Mouse (Mus musculus): Measurements from ENCODE around the gene Akap8l. TPM values are rescaled to one million over a fixed set of nuclear protein-coding genes. Genes with fewer than 3 reads are reported as not detected.

Gene Akap8l
- total and polyA plus RNA-seq, 3 experiments: 57.6 to 80.3 (median 68.8) TPM

GRCm38 (mm10) chr17:32386659-32387432, 36.4 kb upstream of the Akap8l start:
- ATAC-seq (ENCODE audit: extremely low read depth, insufficient number of reproducible peaks, low FRiP score, poor library complexity, severe bottlenecking) (no peak), DNase-seq (ENCODE audit: low spot score) (peak; percentile 58)
- no peak for TF ChIP-seq TAL1 (conservative IDR thresholded peaks at IDR 0.05; ENCODE audit: low read depth, low read length)
- TF ChIP-seq CTCF (IDR thresholded peaks at IDR 0.05; ENCODE audit: low read depth, low read length): peak; percentile 73

GRCm38 (mm10) chr17:32383661-32384060, 33.3 kb upstream of the Akap8l start:
- H3K27me3 ChIP-seq (ENCODE audit: insufficient read depth, low read length): peaks cover 17% of the 10 kb centered on the region
- no peak overlapping the region for H3K4me3 ChIP-seq (ENCODE audit: low read depth, low read length)
- no peaks in the 10 kb centered on the region for H3K9me3 ChIP-seq (replicated peaks)
- TF ChIP-seq GATA2 (IDR thresholded peaks at IDR 0.05; ENCODE audit: borderline replicate concordance, low read depth, low read length) (no peak), CTCF (IDR thresholded peaks at IDR 0.05; ENCODE audit: low read depth, low read length) (no peak), TAL1 (conservative IDR thresholded peaks at IDR 0.05; ENCODE audit: low read depth, low read length) (no peak), GATA1 (IDR thresholded peaks at IDR 0.05; ENCODE audit: borderline replicate concordance, low read length) (no peak), POLR2AphosphoS5 (IDR thresholded peaks at IDR 0.05; ENCODE audit: insufficient replicate concordance, low read depth, low read length) (no peak)
- ATAC-seq (ENCODE audit: extremely low read depth, insufficient number of reproducible peaks, low FRiP score, poor library complexity, severe bottlenecking): no peak
- no peaks in the 10 kb centered on the region for H3K36me3 ChIP-seq (replicated peaks)
- no peak for DNase-seq (ENCODE audit: low spot score)
- H3K4me1 ChIP-seq (ENCODE audit: insufficient read depth, low read depth, low read length): peaks cover 20% of the 10 kb centered on the region

More at GRCm38 (mm10) chr17:32386659-32387432, 36.4 kb upstream of the Akap8l start:
- Histone ChIP-seq H3K36me3 (replicated peaks) (no peaks in the 10 kb centered on the region), H3K9me3 (replicated peaks) (no peaks in the 10 kb centered on the region), H3K27me3 (ENCODE audit: insufficient read depth, low read length) (peaks cover 8% of the 10 kb centered on the region), H3K4me1 (ENCODE audit: insufficient read depth, low read depth, low read length) (peaks cover 22% of the 10 kb centered on the region), H3K4me3 (ENCODE audit: low read depth, low read length) (no peak overlapping the region)

GRCm38 (mm10) chr17:32382576-32382975, 32.2 kb upstream of the Akap8l start:
- TF ChIP-seq GATA1 (IDR thresholded peaks at IDR 0.05; ENCODE audit: borderline replicate concordance, low read length) (no peak), TAL1 (conservative IDR thresholded peaks at IDR 0.05; ENCODE audit: low read depth, low read length) (no peak), POLR2AphosphoS5 (IDR thresholded peaks at IDR 0.05; ENCODE audit: insufficient replicate concordance, low read depth, low read length) (no peak), GATA2 (IDR thresholded peaks at IDR 0.05; ENCODE audit: borderline replicate concordance, low read depth, low read length) (no peak), CTCF (IDR thresholded peaks at IDR 0.05; ENCODE audit: low read depth, low read length) (no peak)
- peaks cover 24% of the 10 kb centered on the region for H3K27me3 ChIP-seq (ENCODE audit: insufficient read depth, low read length)
- H3K4me1 ChIP-seq (ENCODE audit: insufficient read depth, low read depth, low read length): peaks cover 11% of the 10 kb centered on the region; the same call in 1 of the 2 replicates
- no peak overlapping the region for H3K4me3 ChIP-seq (ENCODE audit: low read depth, low read length)
- ATAC-seq (ENCODE audit: extremely low read depth, insufficient number of reproducible peaks, low FRiP score, poor library complexity, severe bottlenecking) (no peak), DNase-seq (ENCODE audit: low spot score) (no peak)
- no peaks in the 10 kb centered on the region for H3K9me3 ChIP-seq (replicated peaks)
- no peaks in the 10 kb centered on the region for H3K36me3 ChIP-seq (replicated peaks)

GRCm38 (mm10) chr17:32378786-32379185, 28.4 kb upstream of the Akap8l start:
- DNase-seq (ENCODE audit: low spot score): no peak
- no peaks in the 10 kb centered on the region for H3K36me3 ChIP-seq (replicated peaks)
- H3K4me3 ChIP-seq (ENCODE audit: low read depth, low read length): no peak overlapping the region
- peaks cover 7% of the 10 kb centered on the region for H3K4me1 ChIP-seq (ENCODE audit: insufficient read depth, low read depth, low read length)
- no peak for ATAC-seq (ENCODE audit: extremely low read depth, insufficient number of reproducible peaks, low FRiP score, poor library complexity, severe bottlenecking)
- H3K9me3 ChIP-seq (replicated peaks): no peaks in the 10 kb centered on the region
- peaks cover 35% of the 10 kb centered on the region for H3K27me3 ChIP-seq (ENCODE audit: insufficient read depth, low read length)
- no peak for TF ChIP-seq GATA2 (IDR thresholded peaks at IDR 0.05; ENCODE audit: borderline replicate concordance, low read depth, low read length)
- no peak for TF ChIP-seq TAL1 (conservative IDR thresholded peaks at IDR 0.05; ENCODE audit: low read depth, low read length)
- no peak for TF ChIP-seq POLR2AphosphoS5 (IDR thresholded peaks at IDR 0.05; ENCODE audit: insufficient replicate concordance, low read depth, low read length)
- TF ChIP-seq CTCF (IDR thresholded peaks at IDR 0.05; ENCODE audit: low read depth, low read length): no peak
- TF ChIP-seq GATA1 (IDR thresholded peaks at IDR 0.05; ENCODE audit: borderline replicate concordance, low read length): no peak

GRCm38 (mm10) chr17:32377137-32377536, 26.7 kb upstream of the Akap8l start:
- Histone ChIP-seq H3K27me3 (ENCODE audit: insufficient read depth, low read length) (peaks cover 30% of the 10 kb centered on the region), H3K4me1 (ENCODE audit: insufficient read depth, low read depth, low read length) (peaks cover 7% of the 10 kb centered on the region), H3K9me3 (replicated peaks) (no peaks in the 10 kb centered on the region), H3K4me3 (ENCODE audit: low read depth, low read length) (no peak overlapping the region), H3K36me3 (replicated peaks) (no peaks in the 10 kb centered on the region)
- TF ChIP-seq POLR2AphosphoS5 (IDR thresholded peaks at IDR 0.05; ENCODE audit: insufficient replicate concordance, low read depth, low read length): no peak
- no peak for TF ChIP-seq CTCF (IDR thresholded peaks at IDR 0.05; ENCODE audit: low read depth, low read length)
- no peak for TF ChIP-seq GATA1 (IDR thresholded peaks at IDR 0.05; ENCODE audit: borderline replicate concordance, low read length)
- no peak for TF ChIP-seq TAL1 (conservative IDR thresholded peaks at IDR 0.05; ENCODE audit: low read depth, low read length)
- no peak for TF ChIP-seq GATA2 (IDR thresholded peaks at IDR 0.05; ENCODE audit: borderline replicate concordance, low read depth, low read length)
- DNase-seq (ENCODE audit: low spot score) (no peak), ATAC-seq (ENCODE audit: extremely low read depth, insufficient number of reproducible peaks, low FRiP score, poor library complexity, severe bottlenecking) (no peak)

GRCm38 (mm10) chr17:32376475-32376874, 26.1 kb upstream of the Akap8l start:
- ATAC-seq (ENCODE audit: extremely low read depth, insufficient number of reproducible peaks, low FRiP score, poor library complexity, severe bottlenecking): no peak
- Histone ChIP-seq H3K27me3 (ENCODE audit: insufficient read depth, low read length) (peaks cover 27% of the 10 kb centered on the region), H3K4me1 (ENCODE audit: insufficient read depth, low read depth, low read length) (peaks cover 7% of the 10 kb centered on the region), H3K4me3 (ENCODE audit: low read depth, low read length) (no peak overlapping the region), H3K36me3 (replicated peaks) (no peaks in the 10 kb centered on the region), H3K9me3 (replicated peaks) (no peaks in the 10 kb centered on the region)
- TF ChIP-seq GATA2 (IDR thresholded peaks at IDR 0.05; ENCODE audit: borderline replicate concordance, low read depth, low read length) (no peak), TAL1 (conservative IDR thresholded peaks at IDR 0.05; ENCODE audit: low read depth, low read length) (no peak), POLR2AphosphoS5 (IDR thresholded peaks at IDR 0.05; ENCODE audit: insufficient replicate concordance, low read depth, low read length) (no peak), GATA1 (IDR thresholded peaks at IDR 0.05; ENCODE audit: borderline replicate concordance, low read length) (no peak), CTCF (IDR thresholded peaks at IDR 0.05; ENCODE audit: low read depth, low read length) (no peak)
- no peak for DNase-seq (ENCODE audit: low spot score)
